Mouse (Mus musculus) embryonic facial prominence, embryonic 11.5 days (tissue): ENCODE data around the gene Rag1. TPM values are rescaled to one million over a fixed set of nuclear protein-coding genes. Genes with fewer than 3 reads are reported as not detected.
A peak's percentile ranks its signal among the peaks of the same experiment; 100 is the strongest.

ENCODE experiments used
- ATAC-seq: fragments of 200-750 bp; cut with Nextera tagmentation; replicated peaks from 2 replicates; pipeline ENCODE4 v1.8.0; 2017; ENCODE audit warnings: low read depth; ENCODE audit not compliant: insufficient number of reproducible peaks, low FRiP score, low TSS enrichment
- DNase-seq: peaks from one replicate; pipeline ENCODE4 v3.0.0-alpha.2; 2015; ENCODE audit warnings: low spot score
- H3K27ac ChIP-seq: fragments of 300-500 bp; sonication (generic); replicated peaks from 2 replicates; pipeline ENCODE4 v1.5.1; 2014; ENCODE audit warnings: mild to moderate bottlenecking, low read depth, low read length, control low read depth
- H3K27me3 ChIP-seq: fragments of 300-500 bp; sonication (generic); 2 replicates; pipeline ENCODE4 v1.6.1; 2014; ENCODE audit warnings: mild to moderate bottlenecking, low read length, moderate library complexity, mixed read lengths; ENCODE audit not compliant: control insufficient read depth, insufficient read depth
- H3K36me3 ChIP-seq: fragments of 300-500 bp; sonication (generic); replicated peaks from 2 replicates; pipeline ENCODE4 v1.6.1; 2014; ENCODE audit warnings: low read depth, mild to moderate bottlenecking, low read length, moderate library complexity, mixed read lengths; ENCODE audit not compliant: control insufficient read depth, insufficient read depth
- H3K4me1 ChIP-seq: fragments of 300-500 bp; sonication (generic); 2 replicates; pipeline ENCODE4 v1.6.1; 2014; ENCODE audit warnings: low read length, mixed read lengths; ENCODE audit not compliant: control insufficient read depth, insufficient read depth
- H3K4me2 ChIP-seq: fragments of 300-500 bp; sonication (generic); 2 replicates; pipeline ENCODE4 v1.6.1; 2014; ENCODE audit warnings: low read depth, mild to moderate bottlenecking, control low read depth, low read length, moderate library complexity
- H3K4me3 ChIP-seq: fragments of 300-500 bp; sonication (generic); 2 replicates; pipeline ENCODE4 v1.5.1; 2014; ENCODE audit warnings: low read depth, low read length, control low read depth
- H3K9ac ChIP-seq: fragments of 300-500 bp; sonication (generic); replicated peaks from 2 replicates; pipeline ENCODE4 v1.6.1; 2014; ENCODE audit warnings: mild to moderate bottlenecking, control low read depth, low read length
- H3K9me3 ChIP-seq: fragments of 300-500 bp; sonication (generic); replicated peaks from 2 replicates; pipeline ENCODE4 v1.6.1; 2016; ENCODE audit warnings: mild to moderate bottlenecking, low read length, inconsistent platforms, mixed read lengths; ENCODE audit not compliant: control insufficient read depth
- WGBS: fragments of 180-500 bp; shearing (Covaris S2); extraction: QIAGEN DNeasy Blood & Tissue Kit; methylation state at CpG from one replicate; pipeline ENCODE4 v1.1.7; 2014; 5-methylcytosine and 5-hydroxymethylcytosine counted together
- polyA plus RNA-seq: library from polyadenylated mRNA; unstranded; fragments of >200 nt; fragmentation: Nextera tagmentation; extraction: Ambion mirVana; gene quantifications from 2 replicates; pipeline ENCODE4 v1.2.1, GENCODE M21; 2014

The Rag1 gene
- polyA plus RNA-seq, 1 experiment from 2014 or later = 0.66 TPM

DNA sequence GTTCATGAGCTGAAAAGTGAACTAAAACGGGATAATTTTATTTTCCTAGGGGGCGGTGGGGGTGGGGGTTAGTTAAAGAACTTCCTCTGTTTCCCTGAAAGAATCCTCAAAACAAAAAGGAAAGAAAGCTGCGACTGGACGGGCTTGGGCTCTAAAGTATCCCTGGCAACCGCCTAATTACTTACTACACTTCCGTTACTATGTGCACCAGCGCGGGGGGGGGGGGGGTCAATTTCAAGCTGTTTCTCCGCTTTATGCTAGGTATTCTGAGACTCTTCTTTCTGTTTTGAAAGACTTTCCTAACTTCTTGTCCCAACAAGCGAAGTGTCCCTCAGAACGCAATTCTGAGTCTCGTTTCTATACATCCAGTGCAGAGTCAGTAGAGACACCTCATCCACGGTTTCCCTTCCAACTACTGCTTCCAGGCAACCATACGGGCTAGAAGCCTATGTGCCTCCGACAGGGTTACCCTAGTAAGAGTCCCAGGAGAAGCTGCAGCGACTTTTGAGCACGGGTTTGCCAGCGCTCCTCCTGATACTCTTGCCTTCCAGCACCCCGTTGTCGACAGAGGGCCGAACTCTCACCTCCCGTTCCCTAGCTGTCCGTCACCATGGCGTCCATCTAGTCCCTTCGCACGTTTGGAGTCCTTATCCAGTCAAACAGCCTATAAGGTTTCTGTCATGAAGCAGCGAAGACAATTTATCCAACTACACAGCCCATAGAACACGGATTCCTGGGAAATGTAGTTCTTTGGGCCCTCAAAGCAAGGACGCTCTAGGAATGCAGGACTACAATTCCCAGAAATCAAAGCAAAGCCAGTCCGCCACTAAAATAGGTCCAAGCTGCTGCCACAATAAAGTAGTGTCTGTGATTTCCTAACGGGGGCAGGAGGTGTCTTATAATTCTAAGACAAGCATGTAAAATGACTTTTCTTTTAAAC lies 20.7 kb downstream of the Rag1 start:
- Histone ChIP-seq H3K9ac (peak overlapping the region; percentile 78), H3K9me3 (no peaks in the 10 kb centered on the region), H3K4me3 (peak overlapping the region; percentile 68), H3K27ac (peak overlapping the region; percentile 66; the same call in 1 of the 2 replicates), H3K4me1 (no peaks in the 10 kb centered on the region), H3K4me2 (peak overlapping the region; percentile 59), H3K36me3 (no peaks in the 10 kb centered on the region), H3K27me3 (no peaks in the 10 kb centered on the region)
- WGBS = 2% methylated on average over 31 of the region's 31 CpGs
- peak; percentile 98 for DNase-seq
- peak; percentile 98 for ATAC-seq

- no peaks in the 10 kb centered on the region for H3K27me3 ChIP-seq
- ATAC-seq (no peak), DNase-seq (no peak)
- H3K4me1 ChIP-seq = no peaks in the 10 kb centered on the region
- no peaks in the 10 kb centered on the region for H3K36me3 ChIP-seq
- H3K4me3 ChIP-seq = no peak overlapping the region
- no peak overlapping the region for H3K4me2 ChIP-seq
- H3K9ac ChIP-seq = no peak overlapping the region
- H3K9me3 ChIP-seq = no peaks in the 10 kb centered on the region
- no peak overlapping the region for H3K27ac ChIP-seq
These were observed 22.1 kb downstream of the Rag1 start for GRCm38 (mm10) chr2:101627227-101627626.

- Histone ChIP-seq H3K4me3 (no peak within 1 kb of the TSS), H3K4me2 (no peak within 1 kb of the TSS), H3K27ac (no peak within 1 kb of the TSS), H3K4me1 (no peaks in the 10 kb centered on the region), H3K36me3 (no peaks in the 10 kb centered on the region), H3K9me3 (no peaks in the 10 kb centered on the region), H3K27me3 (no peaks in the 10 kb centered on the region), H3K9ac (no peak within 1 kb of the TSS)
- no peak for ATAC-seq
- 54% methylated on average over 4 of the region's 4 CpGs for WGBS
- DNase-seq = no peak
These were observed 24.8 kb downstream of the Rag1 start, which contains the start of gene Rag2 for GRCm38 (mm10) chr2:101624526-101624925. Gene Rag2, plus strand, starts transcription at chr2:101624718.

DNA sequence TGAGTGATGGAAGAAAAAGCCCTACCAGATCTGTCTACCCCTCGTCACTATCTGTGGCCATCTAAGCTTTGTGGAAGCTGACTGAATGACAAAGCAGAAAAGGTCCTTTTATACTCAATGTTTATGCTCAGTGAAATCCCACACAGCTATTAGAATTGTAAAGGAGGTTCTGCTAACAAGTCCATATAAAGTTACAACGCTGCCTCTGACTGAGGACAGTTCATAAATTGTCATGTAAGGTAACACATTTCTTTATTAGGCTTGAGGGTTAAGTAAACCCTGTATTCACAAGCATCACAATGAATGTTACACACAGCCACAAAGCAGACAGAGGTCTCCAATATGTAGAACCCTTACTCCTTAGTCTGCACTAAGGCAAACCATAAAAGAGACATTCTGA lies 25.3 kb downstream of the Rag1 start:
- Histone ChIP-seq H3K27ac (no peak overlapping the region), H3K9me3 (no peaks in the 10 kb centered on the region), H3K27me3 (no peaks in the 10 kb centered on the region), H3K9ac (no peak overlapping the region), H3K36me3 (no peaks in the 10 kb centered on the region), H3K4me2 (no peak overlapping the region), H3K4me1 (no peaks in the 10 kb centered on the region), H3K4me3 (no peak overlapping the region)
- no peak for DNase-seq
- 73% methylated on average over 2 of the region's 2 CpGs for WGBS
- no peak for ATAC-seq

DNA sequence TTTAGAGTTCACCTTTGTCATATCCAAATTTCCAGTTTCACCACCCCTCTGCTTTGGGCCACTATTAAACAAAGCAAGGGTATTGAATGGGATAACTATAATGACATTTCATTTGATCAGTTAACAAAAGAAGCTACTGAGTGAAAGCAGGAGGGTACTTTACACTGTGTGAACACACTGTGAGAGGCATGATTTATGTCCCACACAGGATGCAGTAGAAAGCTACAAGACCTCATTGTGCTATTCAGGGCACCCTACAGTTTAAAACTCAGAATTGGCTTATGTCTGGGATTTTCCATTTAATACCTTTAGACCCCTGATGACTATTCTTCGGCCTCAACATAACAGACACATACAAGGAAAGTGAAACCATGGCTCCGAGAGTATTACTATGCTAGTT lies 26.3 kb downstream of the Rag1 start:
- WGBS = 72% methylated on average over 2 of the region's 2 CpGs
- Histone ChIP-seq H3K4me1 (no peaks in the 10 kb centered on the region), H3K9ac (no peak overlapping the region), H3K36me3 (no peaks in the 10 kb centered on the region), H3K4me2 (no peak overlapping the region), H3K27me3 (no peaks in the 10 kb centered on the region), H3K4me3 (no peak overlapping the region), H3K9me3 (no peaks in the 10 kb centered on the region), H3K27ac (no peak overlapping the region)
- no peak for DNase-seq
- ATAC-seq = no peak

DNA sequence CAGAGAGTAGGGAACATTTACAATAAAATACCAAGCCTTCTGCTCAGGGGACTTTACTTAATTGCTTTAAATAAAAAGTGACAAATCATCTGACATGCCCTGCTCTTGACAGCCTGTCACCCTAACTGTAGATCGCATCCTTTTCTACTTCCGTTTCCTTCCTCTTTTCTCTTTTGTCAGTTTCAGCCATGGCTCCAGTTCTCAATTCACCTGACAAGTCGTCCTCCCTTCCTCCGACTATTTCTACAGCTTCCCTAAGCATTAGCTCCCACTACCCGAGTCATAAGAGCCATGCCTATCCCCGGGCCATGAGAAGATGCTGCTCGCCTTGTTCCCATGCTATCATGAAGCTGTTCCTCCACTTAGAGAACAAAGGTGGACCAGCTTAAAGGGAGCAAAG lies 27.7 kb downstream of the Rag1 start:
- Histone ChIP-seq H3K9ac (no peak overlapping the region), H3K4me1 (no peaks in the 10 kb centered on the region), H3K4me2 (no peak overlapping the region), H3K9me3 (no peaks in the 10 kb centered on the region), H3K27ac (no peak overlapping the region), H3K36me3 (no peaks in the 10 kb centered on the region), H3K27me3 (no peaks in the 10 kb centered on the region), H3K4me3 (no peak overlapping the region)
- WGBS = 74% methylated on average over 7 of the region's 7 CpGs
- ATAC-seq (no peak), DNase-seq (no peak)

GRCm38 (mm10) chr2:101620899-101621298 lies 28.4 kb downstream of the Rag1 start:
- no peak for DNase-seq
- 81% methylated on average over 3 of the region's 3 CpGs for WGBS
- Histone ChIP-seq H3K27me3 (no peaks in the 10 kb centered on the region), H3K9me3 (no peaks in the 10 kb centered on the region), H3K4me2 (no peak overlapping the region), H3K27ac (no peak overlapping the region), H3K9ac (no peak overlapping the region), H3K4me3 (no peak overlapping the region), H3K36me3 (no peaks in the 10 kb centered on the region), H3K4me1 (no peaks in the 10 kb centered on the region)
- no peak for ATAC-seq

GRCm38 (mm10) chr2:101618373-101618772 lies 30.9 kb downstream of the Rag1 start:
- Histone ChIP-seq H3K27me3 (no peaks in the 10 kb centered on the region), H3K4me2 (no peak overlapping the region), H3K4me1 (no peaks in the 10 kb centered on the region), H3K27ac (no peak overlapping the region), H3K36me3 (no peaks in the 10 kb centered on the region), H3K9ac (no peak overlapping the region), H3K4me3 (no peak overlapping the region), H3K9me3 (no peaks in the 10 kb centered on the region)
- DNase-seq = no peak
- 85% methylated on average over 4 of the region's 4 CpGs for WGBS
- no peak for ATAC-seq
